Mouse (Mus musculus): Measurements from ENCODE around the gene Stub1. TPM values are rescaled to one million over a fixed set of nuclear protein-coding genes. Genes with fewer than 3 reads are reported as not detected.
A peak's percentile ranks its signal among the peaks of the same experiment; 100 is the strongest.

Stub1 gene
- total and polyA plus RNA-seq, 2 experiments from 2014 or later: 273 to 369 TPM

GRCm38 (mm10) chr17:25785281-25785745, 47.9 kb downstream of the Stub1 start, which contains the start of gene Haghl:
Gene Haghl, minus strand, starts transcription at chr17:25785673.
- peak within 1 kb of the TSS; percentile 78 for H3K9ac ChIP-seq (replicated peaks; ENCODE audit: low read length)
- H3K9me3 ChIP-seq (ENCODE audit: low read length): no peaks in the 10 kb centered on the region
- peak; percentile 8; the same call in 1 of the 2 replicates for TF ChIP-seq CTCF (IDR thresholded peaks at IDR 0.05; ENCODE audit: low read depth)
- H3K4me2 ChIP-seq (ENCODE audit: low read depth, low read length): peak within 1 kb of the TSS; percentile 91
- DNase-seq (ENCODE audit: low spot score) (peak; percentile 99), ATAC-seq (peak; percentile 87)
- H3K36me3 ChIP-seq (ENCODE audit: insufficient read depth, low read length): peaks cover 25% of the 10 kb centered on the region
- H3K4me1 ChIP-seq (ENCODE audit: insufficient read depth, low read length): peaks cover 9% of the 10 kb centered on the region
- under 1% methylated on average over 23 of the region's 23 CpGs for WGBS
- H3K27me3 ChIP-seq (ENCODE audit: insufficient read depth, low read length): no peaks in the 10 kb centered on the region
- H3K4me3 ChIP-seq (ENCODE audit: low read length): peak within 1 kb of the TSS; percentile 71
- peak within 1 kb of the TSS; percentile 87 for H3K27ac ChIP-seq

- no peak for ATAC-seq
- peaks cover 22% of the 10 kb centered on the region for H3K36me3 ChIP-seq (ENCODE audit: insufficient read depth, low read length)
- H3K27me3 ChIP-seq (ENCODE audit: insufficient read depth, low read length): no peaks in the 10 kb centered on the region
- TF ChIP-seq CTCF (IDR thresholded peaks at IDR 0.05; ENCODE audit: low read depth): no peak
- peak overlapping the region; percentile 71 for H3K4me3 ChIP-seq (ENCODE audit: low read length)
- H3K9ac ChIP-seq (replicated peaks; ENCODE audit: low read length): peak overlapping the region; percentile 78
- 71% methylated on average over 15 of the region's 15 CpGs for WGBS
- DNase-seq (ENCODE audit: low spot score): no peak
- peaks cover 9% of the 10 kb centered on the region for H3K4me1 ChIP-seq (ENCODE audit: insufficient read depth, low read length)
- no peak overlapping the region; the same call in 1 of the 2 replicates for H3K27ac ChIP-seq
- no peaks in the 10 kb centered on the region for H3K9me3 ChIP-seq (ENCODE audit: low read length)
- H3K4me2 ChIP-seq (ENCODE audit: low read depth, low read length): peak overlapping the region; percentile 91
These were observed 49.2 kb downstream of the Stub1 start for GRCm38 (mm10) chr17:25783861-25784574.

GRCm38 (mm10) chr17:25783086-25783485, 50.1 kb downstream of the Stub1 start:
- H3K4me2 ChIP-seq (ENCODE audit: low read depth, low read length): no peak overlapping the region
- H3K4me3 ChIP-seq (ENCODE audit: low read length): no peak overlapping the region
- no peaks in the 10 kb centered on the region for H3K9me3 ChIP-seq (ENCODE audit: low read length)
- TF ChIP-seq CTCF (IDR thresholded peaks at IDR 0.05; ENCODE audit: low read depth): no peak
- ATAC-seq (no peak), DNase-seq (ENCODE audit: low spot score) (no peak)
- no peak overlapping the region for H3K27ac ChIP-seq
- H3K27me3 ChIP-seq (ENCODE audit: insufficient read depth, low read length): no peaks in the 10 kb centered on the region
- peaks cover 9% of the 10 kb centered on the region for H3K4me1 ChIP-seq (ENCODE audit: insufficient read depth, low read length)
- 49% methylated on average over 7 of the region's 7 CpGs for WGBS
- no peak overlapping the region for H3K9ac ChIP-seq (replicated peaks; ENCODE audit: low read length)
- peaks cover 22% of the 10 kb centered on the region for H3K36me3 ChIP-seq (ENCODE audit: insufficient read depth, low read length)

GRCm38 (mm10) chr17:25781339-25781738, 51.9 kb downstream of the Stub1 start:
- no peak overlapping the region for H3K4me3 ChIP-seq (ENCODE audit: low read length)
- no peak for DNase-seq (ENCODE audit: low spot score)
- H3K4me1 ChIP-seq (ENCODE audit: insufficient read depth, low read length): peaks cover 9% of the 10 kb centered on the region
- H3K36me3 ChIP-seq (ENCODE audit: insufficient read depth, low read length): peaks cover 22% of the 10 kb centered on the region
- no peak overlapping the region for H3K9ac ChIP-seq (replicated peaks; ENCODE audit: low read length)
- no peaks in the 10 kb centered on the region for H3K9me3 ChIP-seq (ENCODE audit: low read length)
- 80% methylated on average over 6 of the region's 6 CpGs for WGBS
- no peak for ATAC-seq
- no peak overlapping the region for H3K4me2 ChIP-seq (ENCODE audit: low read depth, low read length)
- no peak for TF ChIP-seq CTCF (IDR thresholded peaks at IDR 0.05; ENCODE audit: low read depth)
- no peaks in the 10 kb centered on the region for H3K27me3 ChIP-seq (ENCODE audit: insufficient read depth, low read length)
- no peak overlapping the region for H3K27ac ChIP-seq

Small RNA genes within 50 kb of the gene (microRNA-seq; reads per million reads assigned to microRNA genes)
- gene Mir3082: 0.71 to 1.1 reads per million in 2 experiments
- gene Mir6966: 0.36 to 0.53 reads per million in 2 experiments

Other genes starting within 250 kb of the Stub1 start
- 10.9 TPM in 1 of 2 replicates, not detected in the other for gene Gng13, start 116.2 kb downstream of the Stub1 start, total RNA-seq (2014; rRNA removed)
- gene Gng13, start 116.2 kb downstream of the Stub1 start, polyA plus RNA-seq (2015; fragmentation: Nextera tagmentation; extraction: Ambion mirVana): 22.0 and 23.7 TPM in 2 replicates
- 4.9 and 7.8 TPM in 2 replicates for gene Chtf18, start 106.0 kb downstream of the Stub1 start, total RNA-seq (2014; rRNA removed)
- gene Chtf18, start 106.0 kb downstream of the Stub1 start, polyA plus RNA-seq (2015; fragmentation: Nextera tagmentation; extraction: Ambion mirVana): 4.9 and 5.4 TPM in 2 replicates
- 10.1 and 18.7 TPM in 2 replicates for gene Rpusd1, start 105.7 kb downstream of the Stub1 start, total RNA-seq (2014; rRNA removed)
- gene Rpusd1, start 105.7 kb downstream of the Stub1 start, polyA plus RNA-seq (2015; fragmentation: Nextera tagmentation; extraction: Ambion mirVana): 27.5 and 27.9 TPM in 2 replicates
- 0.05 TPM in 1 of 2 replicates, not detected in the other for gene Mslnl, start 97.4 kb downstream of the Stub1 start, total RNA-seq (2014; rRNA removed)
- not detected in 2 replicates for gene Mslnl, start 97.4 kb downstream of the Stub1 start, polyA plus RNA-seq (2015; fragmentation: Nextera tagmentation; extraction: Ambion mirVana)
- gene Msln, start 79.0 kb downstream of the Stub1 start, total RNA-seq (2014; rRNA removed): 0.50 and 1.1 TPM in 2 replicates
- 2.0 and 2.3 TPM in 2 replicates for gene Msln, start 79.0 kb downstream of the Stub1 start, polyA plus RNA-seq (2015; fragmentation: Nextera tagmentation; extraction: Ambion mirVana)
- 22.2 and 28.2 TPM in 2 replicates for gene Narfl, start 59.6 kb downstream of the Stub1 start, total RNA-seq (2014; rRNA removed)
- gene Narfl, start 59.6 kb downstream of the Stub1 start, polyA plus RNA-seq (2015; fragmentation: Nextera tagmentation; extraction: Ambion mirVana): 27.5 and 27.9 TPM in 2 replicates
- gene Haghl, start 47.7 kb downstream of the Stub1 start, total RNA-seq (2014; rRNA removed): 159 and 171 TPM in 2 replicates
- 219 and 225 TPM in 2 replicates for gene Haghl, start 47.7 kb downstream of the Stub1 start, polyA plus RNA-seq (2015; fragmentation: Nextera tagmentation; extraction: Ambion mirVana)
- gene Ccdc78, start 46.8 kb downstream of the Stub1 start, total RNA-seq (2014; rRNA removed): 0.10 and 0.50 TPM in 2 replicates
- 1.0 and 1.2 TPM in 2 replicates for gene Ccdc78, start 46.8 kb downstream of the Stub1 start, polyA plus RNA-seq (2015; fragmentation: Nextera tagmentation; extraction: Ambion mirVana)
- gene Fam173a, start 40.5 kb downstream of the Stub1 start, total RNA-seq (2014; rRNA removed): 80.6 and 101 TPM in 2 replicates
- 117 and 121 TPM in 2 replicates for gene Fam173a, start 40.5 kb downstream of the Stub1 start, polyA plus RNA-seq (2015; fragmentation: Nextera tagmentation; extraction: Ambion mirVana)
- gene AC134908.4, start 37.7 kb downstream of the Stub1 start, total RNA-seq (2014; rRNA removed): 0.31 TPM in 1 of 2 replicates, not detected in the other
- gene AC134908.4, start 37.7 kb downstream of the Stub1 start, polyA plus RNA-seq (2015; fragmentation: Nextera tagmentation; extraction: Ambion mirVana): 2.0 and 3.9 TPM in 2 replicates
- gene Metrn, start 36.3 kb downstream of the Stub1 start, total RNA-seq (2014; rRNA removed): 500 and 557 TPM in 2 replicates
- gene Metrn, start 36.3 kb downstream of the Stub1 start, polyA plus RNA-seq (2015; fragmentation: Nextera tagmentation; extraction: Ambion mirVana): 102 and 116 TPM in 2 replicates
- gene Fbxl16, start 24.3 kb downstream of the Stub1 start, total RNA-seq (2014; rRNA removed): 143 and 146 TPM in 2 replicates
- gene Fbxl16, start 24.3 kb downstream of the Stub1 start, polyA plus RNA-seq (2015; fragmentation: Nextera tagmentation; extraction: Ambion mirVana): 44.0 and 45.8 TPM in 2 replicates
- gene Wdr24, start 9.8 kb downstream of the Stub1 start, total RNA-seq (2014; rRNA removed): 31.3 and 39.7 TPM in 2 replicates
- gene Wdr24, start 9.8 kb downstream of the Stub1 start, polyA plus RNA-seq (2015; fragmentation: Nextera tagmentation; extraction: Ambion mirVana): 21.0 and 22.6 TPM in 2 replicates
- 57.0 and 61.0 TPM in 2 replicates for gene Jmjd8, start 4.5 kb downstream of the Stub1 start, total RNA-seq (2014; rRNA removed)
- gene Jmjd8, start 4.5 kb downstream of the Stub1 start, polyA plus RNA-seq (2015; fragmentation: Nextera tagmentation; extraction: Ambion mirVana): 38.6 and 41.3 TPM in 2 replicates
- 122 and 135 TPM in 2 replicates for gene Rhbdl1, start 3.9 kb upstream of the Stub1 start, total RNA-seq (2014; rRNA removed)
- gene Rhbdl1, start 3.9 kb upstream of the Stub1 start, polyA plus RNA-seq (2015; fragmentation: Nextera tagmentation; extraction: Ambion mirVana): 78.6 and 80.0 TPM in 2 replicates
- gene Gm20683, start 8.4 kb upstream of the Stub1 start, total RNA-seq (2014; rRNA removed): 22.8 and 40.0 TPM in 2 replicates
- gene Gm20683, start 8.4 kb upstream of the Stub1 start, polyA plus RNA-seq (2015; fragmentation: Nextera tagmentation; extraction: Ambion mirVana): 12.6 and 12.9 TPM in 2 replicates
- 39.8 and 64.1 TPM in 2 replicates for gene Rhot2, start 11.4 kb upstream of the Stub1 start, total RNA-seq (2014; rRNA removed)
- 14.6 and 15.8 TPM in 2 replicates for gene Rhot2, start 11.4 kb upstream of the Stub1 start, polyA plus RNA-seq (2015; fragmentation: Nextera tagmentation; extraction: Ambion mirVana)
- 54.5 and 75.5 TPM in 2 replicates for gene Wdr90, start 28.1 kb upstream of the Stub1 start, total RNA-seq (2014; rRNA removed)
- gene Wdr90, start 28.1 kb upstream of the Stub1 start, polyA plus RNA-seq (2015; fragmentation: Nextera tagmentation; extraction: Ambion mirVana): 13.2 TPM in 2 replicates
- gene Mcrip2, start 35.4 kb upstream of the Stub1 start, total RNA-seq (2014; rRNA removed): 27.0 and 32.1 TPM in 2 replicates
- 54.3 and 54.7 TPM in 2 replicates for gene Mcrip2, start 35.4 kb upstream of the Stub1 start, polyA plus RNA-seq (2015; fragmentation: Nextera tagmentation; extraction: Ambion mirVana)
- 50.0 and 63.1 TPM in 2 replicates for gene Mettl26, start 41.7 kb upstream of the Stub1 start, total RNA-seq (2014; rRNA removed)
- gene Mettl26, start 41.7 kb upstream of the Stub1 start, polyA plus RNA-seq (2015; fragmentation: Nextera tagmentation; extraction: Ambion mirVana): 62.9 and 64.8 TPM in 2 replicates
- gene Wfikkn1, start 47.5 kb upstream of the Stub1 start, total RNA-seq (2014; rRNA removed): 1.2 and 1.5 TPM in 2 replicates
- 0.33 and 0.58 TPM in 2 replicates for gene Wfikkn1, start 47.5 kb upstream of the Stub1 start, polyA plus RNA-seq (2015; fragmentation: Nextera tagmentation; extraction: Ambion mirVana)
- gene Rab40c, start 86.3 kb upstream of the Stub1 start, total RNA-seq (2014; rRNA removed): 33.2 and 39.1 TPM in 2 replicates
- gene Rab40c, start 86.3 kb upstream of the Stub1 start, polyA plus RNA-seq (2015; fragmentation: Nextera tagmentation; extraction: Ambion mirVana): 34.7 and 35.3 TPM in 2 replicates
- 90.6 and 99.7 TPM in 2 replicates for gene Pigq, start 111.5 kb upstream of the Stub1 start, total RNA-seq (2014; rRNA removed)
- gene Pigq, start 111.5 kb upstream of the Stub1 start, polyA plus RNA-seq (2015; fragmentation: Nextera tagmentation; extraction: Ambion mirVana): 69.7 and 76.3 TPM in 2 replicates
- 0.61 and 0.68 TPM in 2 replicates for gene Nhlrc4, start 111.6 kb upstream of the Stub1 start, total RNA-seq (2014; rRNA removed)
- gene Nhlrc4, start 111.6 kb upstream of the Stub1 start, polyA plus RNA-seq (2015; fragmentation: Nextera tagmentation; extraction: Ambion mirVana): 0.30 and 0.72 TPM in 2 replicates
- gene A930017K11Rik, start 119.2 kb upstream of the Stub1 start, total RNA-seq (2014; rRNA removed): 5.6 and 7.2 TPM in 2 replicates
- 4.4 and 5.0 TPM in 2 replicates for gene A930017K11Rik, start 119.2 kb upstream of the Stub1 start, polyA plus RNA-seq (2015; fragmentation: Nextera tagmentation; extraction: Ambion mirVana)
- gene Capn15, start 152.4 kb upstream of the Stub1 start, total RNA-seq (2014; rRNA removed): 35.1 and 41.4 TPM in 2 replicates
- 19.0 and 20.1 TPM in 2 replicates for gene Capn15, start 152.4 kb upstream of the Stub1 start, polyA plus RNA-seq (2015; fragmentation: Nextera tagmentation; extraction: Ambion mirVana)
- gene Rab11fip3, start 236.2 kb upstream of the Stub1 start, total RNA-seq (2014; rRNA removed): 34.7 and 41.9 TPM in 2 replicates
- 16.6 and 17.9 TPM in 2 replicates for gene Rab11fip3, start 236.2 kb upstream of the Stub1 start, polyA plus RNA-seq (2015; fragmentation: Nextera tagmentation; extraction: Ambion mirVana)

All from hindbrain, postnatal 0 days (tissue).